Mouse (Mus musculus) olfactory bulb, adult 2 months (tissue): ENCODE results near the gene 1700028J19Rik. TPM values are rescaled to one million over a fixed set of nuclear protein-coding genes. Genes with fewer than 3 reads are reported as not detected.
"Not testable (repeated sequence)": the region's sequence is repeated elsewhere in the genome, so short reads cannot be mapped to it uniquely, and the experiment has no call there.

Experiments
- H3K27ac ChIP-seq: fragments of 200-500 bp; 2 replicates; pipeline ENCODE4 v1.5.1; 2012; ENCODE audit warnings: low read depth, low read length; ENCODE audit not compliant: insufficient read depth
- H3K4me1 ChIP-seq: fragments of 200-500 bp; 2 replicates; pipeline ENCODE4 v1.6.1; 2012; ENCODE audit warnings: low read length; ENCODE audit not compliant: control insufficient read depth, insufficient read depth
- H3K4me3 ChIP-seq: fragments of 200-500 bp; 2 replicates; pipeline ENCODE4 v1.5.1; 2012; ENCODE audit warnings: mild to moderate bottlenecking, low read depth, low read length, moderate library complexity; ENCODE audit not compliant: insufficient read depth
- CTCF ChIP-seq: fragments of 200-500 bp; IDR thresholded peaks from 2 replicates; pipeline ENCODE4 v1.5.1; 2012; ENCODE audit warnings: low read depth, mild to moderate bottlenecking, low read length, moderate library complexity; ENCODE audit not compliant: insufficient read depth
- POLR2A ChIP-seq: fragments of 200-500 bp; IDR thresholded peaks from 2 replicates; pipeline ENCODE4 v1.6.1; 2012; ENCODE audit warnings: mild to moderate bottlenecking, low read depth, low read length, moderate library complexity; ENCODE audit not compliant: insufficient read depth
- WGBS: fragments of 180-500 bp; shearing (Covaris S2); methylation state at CpG from one replicate; pipeline ENCODE4 v1.1.7; 2018; 5-methylcytosine and 5-hydroxymethylcytosine counted together
- polyA plus RNA-seq: library from polyadenylated mRNA; stranded (reverse); fragments of >200 nt; gene quantifications from 2 replicates; pipeline ENCODE4 v1.2.4, GENCODE M21; 2012; ENCODE audit warnings: low replicate concordance; ENCODE audit not compliant: missing spikeins, insufficient read depth, insufficient read length

Gene 1700028J19Rik
- polyA plus RNA-seq, 1 experiment: not detected

DNA sequence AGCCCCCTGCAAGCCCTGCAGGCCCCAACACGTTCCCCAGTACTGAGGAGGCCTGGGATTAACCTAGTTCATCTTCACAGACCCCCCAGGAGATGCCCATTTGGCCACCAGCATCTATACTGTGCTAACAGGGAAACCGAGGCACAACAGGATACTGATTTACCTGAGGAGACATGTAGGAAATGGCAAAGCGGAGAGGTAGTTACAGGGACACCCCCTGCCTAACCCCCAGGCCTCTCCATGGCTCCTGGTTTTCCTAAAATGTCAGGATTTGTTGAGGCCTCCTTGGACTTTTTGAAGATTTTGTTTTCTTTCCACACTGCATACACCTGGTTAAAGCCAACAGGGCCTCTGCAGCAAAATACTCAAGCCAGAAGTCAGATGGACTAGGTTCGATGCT lies 10.8 kb upstream of the 1700028J19Rik start, which contains the start of gene Acp4:
Gene Acp4 (minus strand): TSS at position 101 of the 400 bp plus-strand sequence.
- H3K4me1 ChIP-seq: peaks cover 5% of the 10 kb centered on the region; the same call in 1 of the 2 replicates
- H3K4me3 ChIP-seq: no peak within 1 kb of the TSS
- no peak within 1 kb of the TSS for H3K27ac ChIP-seq
- no peak for TF ChIP-seq POLR2A
- TF ChIP-seq CTCF: no peak
- 84% methylated on average over 4 of the region's 4 CpGs for WGBS

DNA sequence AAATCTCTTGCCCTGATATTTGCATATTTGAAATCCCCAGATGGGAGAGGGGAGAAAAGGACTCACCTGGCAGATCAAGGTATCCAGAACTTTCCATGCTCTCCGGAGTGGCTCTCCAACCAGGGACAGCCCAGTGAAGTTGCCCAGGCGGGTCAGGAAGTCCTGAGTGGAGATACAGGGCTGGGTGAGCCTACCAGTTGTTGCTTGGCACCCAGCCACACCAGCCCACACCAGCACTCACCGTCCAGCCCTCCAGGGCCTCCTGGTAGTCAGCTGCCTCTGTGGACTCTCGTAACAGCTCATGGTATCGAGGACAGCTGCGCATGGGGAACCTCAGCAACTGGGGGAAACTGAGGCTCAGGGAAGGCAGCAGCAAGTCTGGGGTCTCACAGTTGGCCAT lies 8.4 kb upstream of the 1700028J19Rik start:
- Histone ChIP-seq H3K4me3 (no peak overlapping the region), H3K4me1 (peaks cover 5% of the 10 kb centered on the region; the same call in 1 of the 2 replicates), H3K27ac (no peak overlapping the region)
- 71% methylated on average over 6 of the region's 6 CpGs for WGBS
- TF ChIP-seq POLR2A (no peak), CTCF (no peak)

DNA sequence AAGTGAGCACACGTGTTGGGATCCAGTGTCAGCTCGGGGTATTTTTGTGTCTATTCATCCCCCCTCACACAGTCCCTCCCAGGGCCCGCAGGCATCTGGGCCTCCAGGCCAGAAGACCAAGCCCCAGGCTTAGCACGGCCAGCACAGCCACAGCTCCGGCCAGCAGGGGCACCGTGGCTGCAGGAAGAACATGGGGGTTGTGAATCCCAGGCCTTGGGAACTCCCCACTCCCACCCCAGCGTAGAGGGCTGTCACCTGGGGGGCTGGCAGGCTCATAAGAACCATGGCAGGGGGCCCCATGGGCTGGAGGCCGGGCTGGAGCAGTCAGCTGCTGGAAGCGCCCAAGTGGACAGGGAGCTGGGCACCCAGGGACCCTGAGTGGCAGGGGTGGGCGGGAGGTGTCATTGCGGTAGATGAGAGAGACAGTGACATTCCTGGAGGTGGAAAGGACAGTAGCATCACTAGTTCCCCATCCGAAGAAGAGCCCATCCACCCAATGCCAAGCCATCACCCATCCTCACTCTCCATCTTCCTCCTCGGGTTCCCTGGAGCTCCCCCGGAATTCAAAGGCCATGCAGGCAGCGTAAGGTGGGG lies 6.6 kb upstream of the 1700028J19Rik start:
- TF ChIP-seq CTCF (no peak), POLR2A (no peak)
- peaks cover 5% of the 10 kb centered on the region; the same call in 1 of the 2 replicates for H3K4me1 ChIP-seq
- WGBS: 60% methylated on average over 15 of the region's 15 CpGs

DNA sequence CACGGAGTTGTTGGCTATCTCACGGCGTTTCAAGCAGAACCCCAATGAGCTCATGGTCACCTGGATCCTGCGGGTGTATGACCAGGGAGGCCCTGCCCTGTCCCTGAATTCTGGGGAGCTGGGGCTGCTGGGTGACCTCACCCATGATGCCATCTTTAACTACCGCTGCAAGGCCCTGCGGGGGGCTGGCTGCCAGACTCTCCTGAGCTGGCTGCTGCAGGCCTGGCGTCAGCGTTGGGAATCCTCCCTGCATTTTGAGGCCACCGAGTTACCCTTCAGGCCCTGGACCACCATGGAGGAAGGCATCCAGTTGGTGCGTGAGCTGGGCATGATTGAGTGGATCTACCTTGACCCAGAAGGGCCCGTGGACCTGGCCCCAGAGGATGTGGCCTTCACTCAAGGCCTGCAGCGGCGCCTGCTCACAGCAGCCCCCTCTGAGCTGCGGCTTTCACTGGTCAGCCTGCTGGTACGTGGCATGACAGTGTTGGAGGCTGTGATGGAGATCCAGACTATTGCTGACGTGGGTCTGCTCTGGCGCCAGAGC lies 4.3 kb upstream of the 1700028J19Rik start:
- not testable (repeated sequence) for H3K27ac ChIP-seq, H3K4me3 ChIP-seq, H3K4me1 ChIP-seq
- 86% methylated on average over 17 of the region's 17 CpGs for WGBS

More for the DNA sequence above, 6.6 kb upstream of the 1700028J19Rik start:
- Histone ChIP-seq H3K4me3 (no peak overlapping the region), H3K27ac (no peak overlapping the region)

DNA sequence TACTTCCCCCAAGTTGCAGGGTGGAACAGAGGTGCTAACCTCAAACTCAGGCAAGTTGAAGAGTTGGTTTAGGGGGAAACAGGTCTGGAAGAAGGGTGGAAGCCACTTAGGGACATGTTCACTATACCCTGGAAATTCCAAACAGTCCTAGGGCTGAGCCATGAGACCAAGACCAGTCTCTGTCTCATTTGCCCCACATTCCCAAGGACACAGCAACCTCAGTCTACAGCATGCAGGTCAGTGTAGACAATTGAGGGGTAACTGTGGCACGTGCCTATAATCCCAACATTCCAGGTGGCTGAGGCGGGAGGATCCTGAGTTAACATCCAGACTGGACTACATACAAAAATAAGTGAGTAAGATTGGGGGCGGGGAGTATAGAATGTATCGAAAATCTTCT lies 2.8 kb upstream of the 1700028J19Rik start:
- no peak overlapping the region for H3K4me3 ChIP-seq
- 95% methylated on average over 4 of the region's 4 CpGs for WGBS
- no peak for TF ChIP-seq POLR2A
- no peak for TF ChIP-seq CTCF
- no peak overlapping the region for H3K27ac ChIP-seq
- H3K4me1 ChIP-seq: peaks cover 7% of the 10 kb centered on the region

DNA sequence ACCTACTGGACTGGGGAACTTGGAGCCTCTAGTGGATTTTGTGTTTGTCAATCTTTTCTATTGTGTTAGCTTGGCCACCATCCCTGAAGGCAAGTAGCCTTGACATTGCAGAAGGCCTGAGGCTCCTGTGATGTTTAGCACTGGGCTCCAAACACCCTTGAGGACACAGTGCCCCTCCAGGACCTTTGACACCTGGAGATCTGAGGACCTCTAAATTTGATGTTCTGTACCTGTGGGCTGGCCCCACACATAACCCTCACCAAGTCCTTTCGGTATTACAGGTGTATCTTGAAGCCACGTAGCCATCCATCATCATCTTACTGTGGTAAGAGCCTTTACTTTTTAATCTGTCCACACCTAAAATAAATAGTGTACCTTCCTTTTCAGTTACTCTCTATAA lies 1.5 kb upstream of the 1700028J19Rik start:
- Histone ChIP-seq H3K4me3 (no peak overlapping the region), H3K4me1 (peaks cover 5% of the 10 kb centered on the region), H3K27ac (no peak overlapping the region)
- WGBS: 90% methylated on average over 2 of the region's 2 CpGs
- TF ChIP-seq CTCF (no peak), POLR2A (no peak)

DNA sequence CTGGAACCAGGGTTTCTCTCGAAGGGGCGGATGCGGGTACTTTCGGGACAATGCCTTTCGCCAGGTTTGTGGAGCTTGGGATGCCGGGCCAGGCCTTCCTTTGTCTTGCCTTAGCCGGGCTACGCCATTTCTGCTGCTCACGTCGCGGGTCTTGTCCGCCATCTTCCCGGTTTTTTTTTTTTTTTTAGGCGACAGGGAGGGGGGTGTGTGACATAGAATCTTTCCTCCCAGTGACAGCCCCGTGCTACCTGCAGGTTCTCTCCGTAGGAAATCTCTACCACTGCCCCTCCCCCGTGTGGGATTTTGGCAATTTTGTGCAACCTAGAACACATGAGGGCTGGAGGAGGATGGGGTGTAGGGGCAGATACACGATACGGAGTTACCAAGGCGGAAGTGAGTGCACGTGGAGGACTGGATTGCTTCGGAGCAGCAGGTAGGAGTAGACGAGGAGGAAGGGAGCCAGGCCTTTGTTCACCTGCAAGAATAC lies 532 bp upstream of the 1700028J19Rik start:
- no peak for TF ChIP-seq CTCF
- no peak for TF ChIP-seq POLR2A
- H3K4me1 ChIP-seq: peaks cover 3% of the 10 kb centered on the region; the same call in 1 of the 2 replicates
- under 1% methylated on average over 23 of the region's 23 CpGs for WGBS
- peak overlapping the region; percentile 95 for H3K4me3 ChIP-seq
- peak overlapping the region; percentile 91 for H3K27ac ChIP-seq

DNA sequence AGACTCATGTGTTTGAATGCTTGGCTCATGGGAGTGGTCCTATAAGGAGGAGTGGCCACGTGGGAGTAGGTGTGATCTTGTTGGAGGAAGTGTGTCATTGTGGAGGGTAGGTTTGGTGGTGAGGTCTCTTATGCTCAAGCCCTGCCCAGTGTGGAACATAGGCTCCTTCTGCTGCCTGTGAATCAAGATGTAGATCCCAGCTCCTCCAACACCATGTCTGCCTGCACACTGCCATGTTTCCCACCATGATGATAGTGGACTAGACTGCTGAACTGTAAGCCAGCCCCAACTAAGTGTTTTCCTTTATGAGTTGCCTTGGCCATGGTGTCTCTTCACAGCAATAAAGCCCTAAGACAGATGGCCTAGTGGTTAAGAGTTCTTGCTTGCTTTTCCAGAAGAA lies 2.4 kb downstream of the 1700028J19Rik start:
- Histone ChIP-seq H3K4me1 (peaks cover 3% of the 10 kb centered on the region; the same call in 1 of the 2 replicates), H3K27ac (no peak overlapping the region), H3K4me3 (no peak overlapping the region)
- TF ChIP-seq POLR2A: no peak
- no peak for TF ChIP-seq CTCF
- WGBS: 44% methylated on average over 1 of the region's 1 CpGs

DNA sequence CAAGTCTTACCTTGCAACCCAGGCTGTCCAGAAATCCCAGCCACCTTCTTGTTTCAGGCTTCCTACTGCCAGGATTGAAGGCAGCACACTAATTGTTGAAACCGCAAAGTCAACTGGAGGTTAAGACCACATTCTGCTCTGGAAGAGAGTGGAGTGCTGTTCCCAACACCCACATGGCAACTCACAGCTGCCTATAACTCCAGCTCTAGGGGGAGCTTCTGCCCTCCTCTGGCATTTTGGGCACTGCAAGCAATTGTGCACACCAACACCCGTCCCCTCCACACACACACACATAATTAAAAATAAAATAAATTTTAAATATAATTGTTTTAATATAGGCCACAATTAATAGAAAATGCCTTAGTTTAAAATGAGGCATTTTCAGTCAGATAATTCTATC lies 5.3 kb downstream of the 1700028J19Rik start:
- Histone ChIP-seq H3K4me1 (no peaks in the 10 kb centered on the region), H3K4me3 (no peak overlapping the region), H3K27ac (no peak overlapping the region)
- TF ChIP-seq CTCF (no peak), POLR2A (no peak)
- WGBS: 57% methylated on average over 2 of the region's 2 CpGs

DNA sequence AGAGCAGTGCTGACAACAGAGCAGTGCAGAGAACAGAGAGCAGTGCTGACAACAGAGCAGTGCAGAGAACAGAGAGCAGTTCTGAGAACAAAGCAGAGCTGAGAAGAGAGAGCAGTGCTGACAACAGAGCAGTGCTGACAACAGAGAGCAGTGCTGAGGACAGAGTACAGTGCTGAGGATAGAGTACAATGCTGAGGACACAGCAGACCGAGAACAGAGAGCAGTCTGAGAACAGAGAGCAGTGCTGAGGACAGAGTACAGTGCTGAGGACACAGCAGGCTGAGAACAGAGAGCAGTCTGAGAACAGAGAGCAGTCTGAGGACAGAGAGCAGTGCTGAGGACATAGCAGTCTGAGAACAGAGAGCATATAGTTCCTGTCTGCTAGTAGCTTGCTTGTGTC lies 5.8 kb downstream of the 1700028J19Rik start:
- no peaks in the 10 kb centered on the region for H3K4me1 ChIP-seq
- TF ChIP-seq CTCF: no peak
- TF ChIP-seq POLR2A: no peak
- no peak overlapping the region for H3K27ac ChIP-seq
- H3K4me3 ChIP-seq: no peak overlapping the region
- 43% methylated on average over 1 of the region's 1 CpGs for WGBS
